Mouse (Mus musculus) limb, embryonic 14.5 days (tissue): ENCODE data around the gene 4930503B20Rik. TPM values are rescaled to one million over a fixed set of nuclear protein-coding genes. Genes with fewer than 3 reads are reported as not detected.

Experiments used
- ATAC-seq: fragments of 200-750 bp; cut with Nextera tagmentation; 2 replicates; pipeline ENCODE4 v1.8.0; 2017; ENCODE audit warnings: low read depth, moderate number of reproducible peaks, moderate TSS enrichment; ENCODE audit not compliant: low FRiP score
- DNase-seq: peaks from one replicate; pipeline ENCODE4 v3.0.0-alpha.2; 2015; ENCODE audit warnings: low spot score
- H3K27ac ChIP-seq: fragments of 300-500 bp; sonication (generic); replicated peaks from 2 replicates; pipeline ENCODE4 v1.5.1; 2014; ENCODE audit warnings: low read depth, mild to moderate bottlenecking, low read length, moderate library complexity, mixed read lengths
- H3K27me3 ChIP-seq: fragments of 300-500 bp; sonication (generic); 2 replicates; pipeline ENCODE4 v1.6.1; 2014; ENCODE audit warnings: low read length, mixed read lengths; ENCODE audit not compliant: control insufficient read depth, insufficient read depth
- H3K36me3 ChIP-seq: fragments of 300-500 bp; sonication (generic); 2 replicates; pipeline ENCODE4 v1.6.1; 2014; ENCODE audit warnings: mild to moderate bottlenecking, low read length, moderate library complexity, mixed read lengths; ENCODE audit not compliant: control insufficient read depth, insufficient read depth
- H3K4me1 ChIP-seq: fragments of 300-500 bp; sonication (generic); 2 replicates; pipeline ENCODE4 v1.6.1; 2014; ENCODE audit warnings: antibody characterized with exemption, low read length, mixed read lengths; ENCODE audit not compliant: control insufficient read depth, insufficient read depth
- H3K4me2 ChIP-seq: fragments of 300-500 bp; sonication (generic); replicated peaks from 2 replicates; pipeline ENCODE4 v1.6.1; 2014; ENCODE audit warnings: low read depth, mild to moderate bottlenecking, low read length, moderate library complexity; ENCODE audit not compliant: severe bottlenecking
- H3K4me3 ChIP-seq: fragments of 300-500 bp; sonication (generic); replicated peaks from 2 replicates; pipeline ENCODE4 v1.5.1; 2014; ENCODE audit warnings: low read length
- H3K9ac ChIP-seq: fragments of 300-500 bp; sonication (generic); 2 replicates; pipeline ENCODE4 v1.6.1; 2014; ENCODE audit warnings: mild to moderate bottlenecking, low read depth, low read length, moderate library complexity; ENCODE audit not compliant: severe bottlenecking
- H3K9me3 ChIP-seq: fragments of 300-500 bp; sonication (generic); 2 replicates; pipeline ENCODE4 v1.6.1; 2016; ENCODE audit warnings: low read length; ENCODE audit not compliant: control insufficient read depth
- POLR2A ChIP-seq: fragments of 200-500 bp; IDR thresholded peaks from 2 replicates; pipeline ENCODE4 v1.8.0; 2012; ENCODE audit warnings: inconsistent platforms, mild to moderate bottlenecking, moderate library complexity, borderline replicate concordance; ENCODE audit not compliant: insufficient read depth, insufficient read length; ENCODE audit errors: extremely low read depth
- WGBS: fragments of 180-500 bp; shearing (Covaris S2); extraction: QIAGEN DNeasy Blood & Tissue Kit; methylation state at CpG from one replicate; pipeline ENCODE4 v1.1.7; 2014; 5-methylcytosine and 5-hydroxymethylcytosine counted together
- polyA plus RNA-seq, 2 experiments: library from polyadenylated mRNA; depleted of rRNA in 1 of 2; stranded (reverse) in 1 of 2; unstranded in 1 of 2; fragments of >200 nt; fragmentation: Nextera tagmentation in 1 of 2; extraction: Ambion mirVana in 1 of 2; gene quantifications; 2 replicates each; pipeline versions ENCODE4 v1.2.1 to v1.2.3; 2012 to 2014

Gene 4930503B20Rik
- polyA plus RNA-seq, 2 experiments: 0.09 TPM; not detected in 1

- Histone ChIP-seq H3K36me3 (no peaks in the 10 kb centered on the region), H3K27ac (no peak overlapping the region), H3K4me3 (no peak overlapping the region), H3K27me3 (no peaks in the 10 kb centered on the region), H3K9me3 (no peaks in the 10 kb centered on the region), H3K9ac (no peak overlapping the region), H3K4me2 (no peak overlapping the region), H3K4me1 (no peaks in the 10 kb centered on the region)
- DNase-seq (no peak), ATAC-seq (no peak)
- no peak for TF ChIP-seq POLR2A
- 94% methylated on average over 5 of the region's 5 CpGs for WGBS
Measured at GRCm38 (mm10) chr3:146652431-146652830, 1.3 kb upstream of the 4930503B20Rik start.

DNA sequence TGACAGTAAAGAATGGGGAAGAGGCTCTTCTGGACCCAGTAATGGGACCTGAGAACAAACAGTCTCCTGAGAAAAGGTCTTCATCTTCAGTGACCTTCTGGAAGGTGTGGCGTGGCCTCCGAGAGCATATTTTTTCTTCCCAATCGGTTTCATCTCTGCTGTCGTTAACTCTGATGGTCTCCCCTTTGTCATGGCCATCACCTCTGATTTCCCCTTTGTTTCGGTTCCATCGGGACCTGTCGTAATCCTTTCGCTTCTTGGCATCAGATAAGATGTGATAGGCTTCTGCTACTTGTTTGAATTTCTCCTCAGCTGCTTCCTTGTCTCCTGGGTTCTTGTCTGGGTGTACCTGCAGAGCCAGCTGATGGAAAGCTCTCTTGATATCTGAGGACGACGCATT, 401 bp downstream of the 4930503B20Rik start:
- no peaks in the 10 kb centered on the region for H3K4me1 ChIP-seq
- no peaks in the 10 kb centered on the region for H3K36me3 ChIP-seq
- no peak overlapping the region for H3K9ac ChIP-seq
- DNase-seq (no peak), ATAC-seq (no peak)
- no peak for TF ChIP-seq POLR2A
- no peaks in the 10 kb centered on the region for H3K27me3 ChIP-seq
- H3K4me2 ChIP-seq: no peak overlapping the region
- WGBS: 94% methylated on average over 10 of the region's 10 CpGs
- no peak overlapping the region for H3K4me3 ChIP-seq
- H3K27ac ChIP-seq: no peak overlapping the region
- H3K9me3 ChIP-seq: no peaks in the 10 kb centered on the region

- no peak for TF ChIP-seq POLR2A
- no peak overlapping the region for H3K9ac ChIP-seq
- no peaks in the 10 kb centered on the region for H3K36me3 ChIP-seq
- H3K27me3 ChIP-seq: no peaks in the 10 kb centered on the region
- no peak overlapping the region for H3K4me2 ChIP-seq
- H3K4me3 ChIP-seq: no peak overlapping the region
- H3K9me3 ChIP-seq: no peaks in the 10 kb centered on the region
- no peak overlapping the region for H3K27ac ChIP-seq
- no peak for ATAC-seq
- WGBS: 77% methylated on average over 10 of the region's 10 CpGs
- DNase-seq: no peak
- H3K4me1 ChIP-seq: no peaks in the 10 kb centered on the region
Measured at GRCm38 (mm10) chr3:146649311-146649894, 1.7 kb downstream of the 4930503B20Rik start.

DNA sequence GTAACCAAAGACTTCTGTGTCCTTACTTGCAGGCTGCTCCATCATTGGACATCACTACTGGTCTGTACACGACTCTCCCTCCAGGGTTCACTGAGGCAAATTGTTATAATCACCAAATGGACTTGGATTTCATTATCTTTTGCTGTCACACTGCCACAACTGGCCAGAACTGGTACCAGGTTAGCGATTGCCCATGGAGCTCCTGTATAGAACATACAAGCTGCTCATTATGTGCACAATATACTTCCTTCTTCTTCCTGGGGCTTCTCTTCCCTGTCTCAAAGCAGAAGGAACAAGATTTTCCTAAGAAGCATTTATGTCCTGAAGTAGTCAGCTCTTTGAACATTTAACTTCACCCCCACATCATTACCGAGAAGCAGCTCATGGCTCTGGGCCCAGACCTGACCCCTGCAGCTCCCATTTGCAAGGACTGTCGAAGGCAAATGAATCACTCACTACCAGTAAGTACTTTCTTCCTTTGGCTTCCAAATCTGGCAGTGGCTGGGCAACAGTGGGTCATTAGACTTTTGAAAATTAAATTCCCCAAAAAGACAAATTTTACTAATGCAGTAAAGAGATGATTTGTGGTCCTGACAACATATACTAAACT, 9.2 kb downstream of the 4930503B20Rik start:
- H3K4me2 ChIP-seq: no peak overlapping the region
- H3K27me3 ChIP-seq: no peaks in the 10 kb centered on the region
- H3K9ac ChIP-seq: no peak overlapping the region
- no peak for TF ChIP-seq POLR2A
- no peak overlapping the region for H3K4me3 ChIP-seq
- H3K9me3 ChIP-seq: no peaks in the 10 kb centered on the region
- WGBS: 41% methylated on average over 4 of the region's 4 CpGs
- H3K27ac ChIP-seq: no peak overlapping the region
- ATAC-seq (no peak), DNase-seq (no peak)
- H3K4me1 ChIP-seq: no peaks in the 10 kb centered on the region
- no peaks in the 10 kb centered on the region for H3K36me3 ChIP-seq

DNA sequence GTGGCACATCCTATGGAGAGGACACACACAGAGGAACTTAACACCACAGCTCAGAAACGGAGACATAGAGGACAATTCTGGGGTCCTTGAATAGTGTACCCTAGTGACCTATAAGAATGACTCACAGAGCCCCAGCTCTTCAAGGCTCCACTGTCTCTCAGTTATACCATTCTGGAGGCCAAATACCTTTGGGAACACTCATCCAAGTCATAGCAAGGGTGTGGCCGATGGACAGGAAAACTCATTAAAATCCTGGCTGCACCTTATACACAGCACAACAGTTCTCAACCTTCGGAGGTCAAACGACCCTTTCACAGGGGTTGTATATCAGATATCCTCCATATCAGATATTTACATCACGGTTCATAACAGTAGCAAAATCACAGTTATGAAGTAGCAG, 18.6 kb downstream of the 4930503B20Rik start:
- no peak overlapping the region for H3K4me2 ChIP-seq
- H3K4me3 ChIP-seq: no peak overlapping the region
- WGBS: 85% methylated on average over 5 of the region's 5 CpGs
- ATAC-seq (no peak), DNase-seq (no peak)
- no peaks in the 10 kb centered on the region for H3K9me3 ChIP-seq
- H3K9ac ChIP-seq: no peak overlapping the region
- no peaks in the 10 kb centered on the region for H3K27me3 ChIP-seq
- no peak for TF ChIP-seq POLR2A
- no peak overlapping the region for H3K27ac ChIP-seq
- H3K4me1 ChIP-seq: no peaks in the 10 kb centered on the region
- H3K36me3 ChIP-seq: no peaks in the 10 kb centered on the region
